Mouse (Mus musculus) brain, adult 2 months (tissue): ENCODE data around the gene Rbm44.

ENCODE experiments used
- DNase-seq: peaks from one replicate; pipeline ENCODE4 v3.0.0; 2011; ENCODE audit warnings: low read depth, low spot score

Gene Rbm44

GRCm38 (mm10) chr1:91179533-91180173 is 34.8 kb downstream of the Rbm44 start, which contains the start of gene Ramp1:
Gene Ramp1 (plus strand): TSS chr1:91179822.
- DNase-seq: peak; percentile 56

DNA sequence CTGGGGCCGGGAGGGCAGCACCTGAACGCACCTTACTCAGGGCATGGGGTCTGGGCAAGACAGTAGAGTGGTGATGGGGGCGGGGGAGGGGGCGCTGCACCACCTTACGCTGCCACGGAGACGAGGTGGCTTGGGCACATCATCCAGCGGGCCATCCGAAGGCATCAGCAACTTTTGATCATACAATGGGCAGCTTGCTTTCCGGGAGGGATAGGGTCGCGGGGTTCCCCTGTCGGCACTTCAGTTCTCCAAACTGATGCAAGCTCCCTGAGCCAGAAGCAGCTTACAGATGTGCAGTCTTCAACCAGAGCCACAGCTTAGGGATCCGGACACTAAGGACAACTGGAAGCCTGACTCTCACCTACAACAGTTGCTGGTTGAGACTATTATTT is 35.3 kb downstream of the Rbm44 start:
- no peak for DNase-seq

DNA sequence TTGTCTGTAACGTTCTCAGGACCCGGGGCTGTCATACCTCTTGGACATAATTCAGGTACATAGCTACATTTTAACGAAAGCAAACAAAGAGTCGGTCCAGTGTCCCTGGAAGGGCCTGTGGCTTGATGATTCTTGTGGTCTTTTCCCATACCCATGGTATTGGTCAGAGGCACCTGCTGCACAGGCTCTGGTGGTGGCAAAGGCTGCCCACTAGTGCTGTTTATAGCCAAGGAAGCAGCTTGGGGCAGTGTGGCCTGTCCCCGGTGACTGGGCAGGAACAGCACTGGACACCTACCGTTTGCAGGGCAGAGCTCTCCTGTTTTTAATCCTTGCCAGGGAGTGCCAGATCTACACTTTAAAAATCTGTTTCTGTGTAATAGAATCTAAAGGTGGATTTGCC is 35.8 kb downstream of the Rbm44 start:
- no peak for DNase-seq

- peak; percentile 39 for DNase-seq
Measured at GRCm38 (mm10) chr1:91181261-91181660, 36.4 kb downstream of the Rbm44 start.

DNA sequence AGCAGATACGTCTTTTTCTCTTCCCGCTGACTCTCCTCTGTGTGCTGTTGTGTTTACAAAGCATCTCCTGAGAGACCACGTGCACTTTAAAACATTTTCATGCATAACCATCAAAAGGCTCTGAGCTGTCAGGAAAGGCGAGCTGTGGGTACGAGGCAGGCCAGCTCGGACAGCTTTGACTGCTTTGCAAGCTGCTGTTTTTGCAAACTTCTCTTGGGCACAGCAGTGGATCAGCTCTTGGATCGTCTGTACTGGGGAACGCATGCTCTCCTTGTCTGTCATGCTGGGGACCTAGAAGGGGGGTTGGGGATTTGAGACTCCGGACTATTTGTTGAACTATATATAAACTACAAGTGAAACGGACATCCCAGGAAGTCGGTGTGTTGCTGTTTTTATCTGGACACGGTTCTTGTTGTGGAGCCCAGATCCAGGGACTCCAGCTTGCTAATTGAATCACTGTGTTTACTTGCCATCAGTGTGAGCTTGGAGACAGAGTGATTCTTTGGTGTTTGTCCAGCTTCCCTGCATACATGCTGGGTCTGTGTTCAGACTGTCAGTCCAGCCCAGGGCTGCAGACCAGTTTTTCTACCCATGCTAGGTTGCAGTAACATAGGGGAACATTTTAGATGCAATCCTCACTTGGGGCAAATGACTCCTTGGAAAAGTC is 37.0 kb downstream of the Rbm44 start:
- no peak for DNase-seq

DNA sequence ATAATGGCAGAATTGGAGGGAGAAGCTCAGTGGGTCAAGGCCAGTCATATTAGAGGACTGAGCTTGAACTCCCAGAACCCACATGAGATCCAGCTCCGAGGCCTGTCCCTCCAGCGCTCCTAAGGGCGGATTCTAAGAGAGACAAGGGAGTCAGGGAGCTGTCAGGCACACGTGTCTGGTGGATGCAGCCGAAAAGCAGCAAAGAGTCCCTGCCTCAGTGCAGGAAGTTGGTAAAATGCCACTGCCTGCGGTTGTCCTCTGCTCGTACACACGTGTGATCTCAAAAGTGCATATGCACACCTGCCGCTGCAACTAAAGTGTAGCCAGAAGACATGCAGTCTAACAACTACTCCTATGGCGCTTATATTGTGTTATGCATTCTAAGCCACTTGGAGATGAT is 38.4 kb downstream of the Rbm44 start:
- DNase-seq: no peak

GRCm38 (mm10) chr1:91186677-91187076 is 41.8 kb downstream of the Rbm44 start:
- DNase-seq: no peak

DNA sequence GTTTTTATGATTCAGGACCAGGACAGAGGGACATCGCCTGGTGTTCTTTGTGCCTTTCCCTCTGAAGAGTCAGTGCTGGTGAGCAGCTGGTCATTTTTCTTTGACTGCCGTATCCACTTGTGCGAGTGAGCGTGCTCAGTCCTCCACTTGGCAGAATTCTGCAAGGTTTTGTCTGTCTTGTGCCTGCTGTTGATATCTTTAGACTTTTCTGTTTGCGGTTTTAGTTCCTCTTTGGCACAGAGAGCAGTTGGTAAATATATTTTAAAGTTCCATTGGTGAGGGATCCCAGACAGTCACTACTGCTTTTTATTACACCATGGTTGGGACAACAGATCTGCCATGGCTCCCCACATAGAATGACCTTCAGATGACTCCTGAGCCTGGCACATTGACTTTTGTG is 42.4 kb downstream of the Rbm44 start:
- no peak for DNase-seq

DNA sequence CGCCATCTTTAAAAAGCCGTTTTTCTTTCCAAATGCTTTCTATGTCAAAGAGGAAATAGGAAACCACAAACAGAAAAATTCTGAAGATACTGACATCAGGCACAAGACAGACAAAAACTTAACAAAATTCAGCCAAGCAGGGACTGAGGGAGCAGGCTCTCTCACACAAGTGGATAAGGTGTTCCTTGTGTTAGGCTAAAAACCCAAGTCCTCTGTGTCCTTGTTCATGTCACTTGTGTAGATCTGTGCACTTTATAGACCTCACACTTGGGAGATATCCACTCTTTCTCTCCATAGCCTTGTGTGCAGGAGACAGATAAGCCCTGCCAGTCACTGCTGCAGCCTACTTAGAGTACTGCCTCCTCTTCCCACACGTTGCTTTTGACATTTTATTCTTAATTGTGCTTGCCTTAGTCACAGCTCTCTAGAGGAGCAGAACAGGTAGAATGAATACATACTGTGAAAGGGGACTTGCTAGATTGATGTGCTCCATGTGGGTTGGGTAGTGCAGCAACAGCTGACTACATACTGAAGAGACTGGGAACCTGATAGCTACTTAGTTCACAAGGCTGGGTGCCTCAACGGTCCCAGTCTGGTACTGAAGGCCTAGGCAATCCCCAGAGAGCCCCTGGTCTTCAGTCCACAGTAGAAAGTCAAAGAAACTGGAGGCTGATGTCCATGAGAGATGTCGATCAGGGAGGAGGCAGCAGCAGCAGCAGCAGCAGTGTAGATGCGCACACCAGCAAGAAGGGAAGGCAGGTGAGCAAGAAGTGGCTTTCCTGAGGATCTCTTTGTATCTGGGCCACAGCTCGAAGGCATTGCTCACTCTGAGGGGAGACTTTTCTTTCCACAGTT is 43.1 kb downstream of the Rbm44 start:
- DNase-seq: peak; percentile 65

DNA sequence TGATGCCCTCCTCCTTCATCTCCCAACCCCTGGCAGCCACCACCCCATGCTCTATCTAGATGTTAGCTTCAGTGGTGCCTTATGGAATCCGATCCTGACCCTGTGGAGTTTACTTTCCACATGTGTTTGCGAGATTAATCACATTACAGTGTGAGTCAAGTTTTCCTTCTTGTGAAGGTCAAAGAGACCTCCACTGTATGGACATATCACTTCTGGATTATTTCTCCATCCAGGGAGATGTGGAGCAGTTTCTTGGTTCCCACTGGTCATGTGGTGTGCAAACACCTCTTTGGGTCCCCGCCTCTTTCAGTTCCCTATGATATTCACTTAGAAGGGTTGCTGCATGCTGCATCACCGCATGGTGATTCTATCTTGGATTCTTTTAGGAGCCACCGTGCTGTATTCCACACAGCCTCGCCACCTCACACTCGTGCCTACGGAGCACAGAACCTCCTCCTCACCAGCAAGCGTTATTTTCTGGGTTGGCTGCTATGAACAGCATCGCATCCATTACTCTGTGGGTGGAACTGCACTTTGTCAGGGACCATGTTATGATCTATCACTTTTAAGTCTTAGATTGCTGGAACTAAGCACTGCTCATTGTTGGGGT is 44.1 kb downstream of the Rbm44 start:
- peak; percentile 87 for DNase-seq

GRCm38 (mm10) chr1:91192184-91192583 is 47.3 kb downstream of the Rbm44 start:
- DNase-seq: no peak

- no peak for DNase-seq
Measured at GRCm38 (mm10) chr1:91193242-91193641, 48.4 kb downstream of the Rbm44 start.

DNA sequence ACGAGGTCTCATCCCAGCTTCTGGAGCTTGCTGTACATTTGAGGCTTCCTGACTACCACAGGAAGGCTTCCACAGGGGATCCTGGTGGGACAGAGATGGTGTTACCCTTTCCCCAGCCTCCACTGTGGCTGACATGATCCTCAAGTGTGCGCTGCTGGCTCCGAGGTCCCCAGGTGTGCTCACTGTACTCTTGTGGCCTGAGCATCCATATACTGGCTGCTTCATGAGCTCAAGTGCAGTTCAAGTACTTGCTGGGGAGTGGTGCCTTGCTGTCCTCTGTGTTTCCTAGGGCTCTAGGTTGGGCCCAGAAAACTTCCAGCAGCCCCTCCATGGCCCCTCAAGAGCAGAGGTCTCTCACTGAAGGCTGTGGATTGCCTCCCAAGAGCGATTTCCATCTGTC is 48.8 kb downstream of the Rbm44 start:
- no peak for DNase-seq

GRCm38 (mm10) chr1:91199793-91200192 is 54.9 kb downstream of the Rbm44 start:
- peak; percentile 84 for DNase-seq

DNA sequence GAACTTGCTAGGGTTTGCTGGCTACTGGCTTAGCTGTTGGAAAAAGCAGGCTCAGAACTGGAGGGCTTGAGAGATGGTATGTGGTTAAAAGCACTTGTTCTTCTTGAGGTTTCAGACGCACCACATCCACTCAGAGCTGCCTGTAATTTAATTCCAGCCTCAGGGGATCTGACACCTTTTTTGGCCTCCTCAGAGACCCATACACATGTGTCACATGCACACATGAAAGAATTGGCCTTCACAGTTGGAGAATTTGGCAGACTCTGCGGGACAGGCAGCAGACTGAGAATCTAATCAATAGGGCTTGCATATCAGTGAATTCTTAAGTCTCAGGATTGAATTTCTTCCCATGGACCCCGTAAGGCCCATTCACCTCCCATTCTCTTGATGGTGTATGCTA is 56.2 kb downstream of the Rbm44 start:
- DNase-seq: no peak

GRCm38 (mm10) chr1:91204221-91204765 is 59.4 kb downstream of the Rbm44 start:
- DNase-seq: peak; percentile 63

DNA sequence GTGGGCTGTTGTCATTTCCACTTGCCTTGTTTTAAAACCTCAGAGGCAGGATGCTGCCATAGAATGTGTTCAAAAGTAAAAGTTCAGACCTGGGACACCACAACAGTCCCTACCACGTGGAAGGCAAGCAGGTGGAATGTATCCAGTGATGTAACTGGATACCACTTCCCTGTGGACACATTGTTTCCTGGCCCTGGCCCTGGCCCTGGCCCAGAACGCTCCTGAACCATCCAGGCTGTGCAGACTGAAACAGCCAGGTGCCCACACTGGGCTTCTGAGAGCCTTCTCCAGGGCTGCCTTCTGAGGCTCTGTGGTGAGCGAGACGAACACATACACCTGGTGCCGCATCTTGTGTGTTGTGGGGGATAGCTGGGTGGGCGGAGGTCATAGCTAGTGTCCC is 60.8 kb downstream of the Rbm44 start:
- DNase-seq: no peak

DNA sequence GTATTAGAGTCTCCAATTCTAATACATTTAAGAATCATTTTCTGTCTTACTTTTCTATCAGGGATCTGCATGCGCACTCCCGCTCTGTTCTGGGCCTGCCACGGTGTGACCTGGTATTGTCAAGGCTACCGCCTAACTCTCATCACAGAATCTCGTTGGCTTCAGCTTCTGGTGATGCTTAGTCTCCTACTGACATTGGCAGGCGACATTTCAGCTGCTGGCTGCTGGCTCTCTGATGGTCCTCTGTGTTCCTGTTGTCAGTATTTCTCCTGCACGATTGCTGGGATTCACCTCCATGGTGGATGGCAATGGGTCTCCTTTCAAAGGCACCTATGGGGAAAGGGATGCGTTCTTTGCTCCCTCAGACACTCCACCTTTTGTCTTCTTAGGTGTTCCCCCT is 61.4 kb downstream of the Rbm44 start:
- no peak for DNase-seq

DNA sequence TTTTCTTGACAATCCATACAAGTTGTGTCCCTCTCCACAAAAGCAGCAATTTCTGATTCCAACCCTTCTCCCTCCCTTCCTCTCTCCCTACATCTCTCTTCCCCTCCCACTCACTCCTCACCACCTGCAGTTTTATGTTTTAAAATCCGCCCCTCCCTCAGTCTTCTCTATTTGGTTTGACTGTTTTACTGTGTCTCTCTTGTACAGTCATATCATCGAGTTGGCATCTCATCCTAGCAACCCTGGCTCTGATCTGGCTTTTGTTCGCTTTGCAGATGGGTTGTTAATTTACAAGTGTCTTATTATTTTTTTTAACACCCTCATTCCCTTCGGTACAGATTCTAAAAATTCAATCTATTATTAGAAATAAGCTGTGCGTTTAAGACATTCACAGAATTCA is 62.0 kb downstream of the Rbm44 start:
- DNase-seq: peak; percentile 86

GRCm38 (mm10) chr1:91207334-91208074 is 62.6 kb downstream of the Rbm44 start:
- DNase-seq: no peak

DNA sequence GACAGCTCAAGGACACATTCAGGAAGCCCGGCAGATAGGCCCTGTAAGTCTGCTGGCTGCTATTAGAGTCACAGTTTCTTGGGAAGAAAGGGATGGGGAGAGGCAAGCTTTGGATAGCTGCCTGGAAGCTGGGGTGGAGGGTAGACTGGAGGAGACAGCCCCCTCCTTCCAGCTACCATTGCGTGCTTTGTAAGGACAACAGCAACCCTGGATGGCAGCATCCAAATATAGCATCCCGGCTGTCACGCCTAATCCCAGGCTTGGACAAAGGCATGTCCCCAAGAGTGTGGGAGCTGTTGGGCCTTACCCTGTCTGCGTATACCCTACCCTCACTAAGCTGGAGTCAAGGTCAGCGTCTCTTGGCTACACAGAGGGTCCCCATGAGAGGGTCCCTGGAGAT is 64.5 kb downstream of the Rbm44 start:
- peak; percentile 89 for DNase-seq
